Mouse (Mus musculus): ENCODE results near the gene CN725425. TPM values are rescaled to one million over a fixed set of nuclear protein-coding genes. Genes with fewer than 3 reads are reported as not detected.

Gene CN725425
- polyA plus RNA-seq, 1 experiment from 2014 or later = not detected

DNA sequence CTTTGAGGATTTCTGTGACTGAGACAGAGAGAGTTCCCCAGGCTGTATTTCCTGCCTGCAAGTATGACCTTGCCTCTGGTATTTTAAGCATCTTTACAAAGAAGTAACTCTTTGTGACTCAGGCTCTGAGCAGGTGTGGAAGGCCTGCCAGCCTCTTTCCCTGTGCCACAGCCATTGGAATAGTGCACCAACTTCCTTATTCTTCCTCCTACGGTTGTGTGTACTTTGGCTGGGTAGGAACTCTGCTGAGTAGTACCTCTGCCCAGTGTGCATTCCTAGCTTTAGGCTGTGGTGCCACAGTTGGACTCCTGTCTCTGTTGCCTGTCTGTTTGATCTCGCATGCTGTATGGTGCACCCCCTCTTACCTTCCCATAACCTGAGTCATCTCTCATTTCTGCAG, 56.0 kb downstream of the CN725425 start:
- Histone ChIP-seq H3K27ac (no peak overlapping the region), H3K9me3 (ENCODE audit: control insufficient read depth, low read length) (no peaks in the 10 kb centered on the region), H3K4me3 (replicated peaks; ENCODE audit: low read length) (no peak overlapping the region), H3K4me2 (replicated peaks) (no peak overlapping the region), H3K9ac (no peak overlapping the region), H3K27me3 (ENCODE audit: control insufficient read depth, insufficient read depth, low read length) (no peaks in the 10 kb centered on the region), H3K4me1 (replicated peaks; ENCODE audit: control insufficient read depth, insufficient read depth, low read length) (no peaks in the 10 kb centered on the region; the same call in 1 of the 2 replicates), H3K36me3 (replicated peaks; ENCODE audit: control insufficient read depth, insufficient read depth) (no peaks in the 10 kb centered on the region)
- 92% methylated on average over 2 of the region's 2 CpGs for WGBS
- ATAC-seq (ENCODE audit: low FRiP score) = no peak
- DNase-seq (ENCODE audit: low spot score) = no peak

DNA sequence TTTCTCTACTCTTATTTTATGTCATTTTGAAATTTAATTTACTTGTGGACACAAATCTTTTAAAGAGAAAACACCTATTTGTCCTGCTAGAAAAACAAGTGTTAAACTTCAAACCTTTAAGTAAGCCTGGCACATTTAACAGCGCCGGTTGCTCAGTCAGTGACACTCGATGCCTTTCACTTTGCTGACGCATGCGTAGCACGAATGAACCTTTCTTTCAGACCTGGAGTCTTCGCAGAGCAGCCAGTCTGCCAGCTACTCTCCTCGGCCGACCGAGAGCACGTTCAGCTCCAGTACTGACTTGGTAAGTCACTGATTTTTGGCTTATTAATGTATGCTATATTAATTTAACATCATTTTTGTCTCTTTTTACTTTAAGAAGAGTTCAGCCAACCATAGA, 57.8 kb downstream of the CN725425 start:
- DNase-seq (ENCODE audit: low spot score) (no peak), ATAC-seq (ENCODE audit: low FRiP score) (no peak)
- Histone ChIP-seq H3K4me3 (replicated peaks; ENCODE audit: low read length) (no peak overlapping the region), H3K9me3 (ENCODE audit: control insufficient read depth, low read length) (no peaks in the 10 kb centered on the region), H3K36me3 (replicated peaks; ENCODE audit: control insufficient read depth, insufficient read depth) (no peaks in the 10 kb centered on the region), H3K4me2 (replicated peaks) (no peak overlapping the region), H3K27me3 (ENCODE audit: control insufficient read depth, insufficient read depth, low read length) (no peaks in the 10 kb centered on the region), H3K4me1 (replicated peaks; ENCODE audit: control insufficient read depth, insufficient read depth, low read length) (no peaks in the 10 kb centered on the region; the same call in 1 of the 2 replicates), H3K27ac (no peak overlapping the region), H3K9ac (no peak overlapping the region)
- WGBS = 64% methylated on average over 11 of the region's 11 CpGs

- H3K36me3 ChIP-seq (replicated peaks; ENCODE audit: control insufficient read depth, insufficient read depth) = no peaks in the 10 kb centered on the region
- ATAC-seq (ENCODE audit: low FRiP score) (no peak), DNase-seq (ENCODE audit: low spot score) (no peak)
- no peak overlapping the region for H3K27ac ChIP-seq
- H3K4me1 ChIP-seq (replicated peaks; ENCODE audit: control insufficient read depth, insufficient read depth, low read length) = no peaks in the 10 kb centered on the region; the same call in 1 of the 2 replicates
- H3K27me3 ChIP-seq (ENCODE audit: control insufficient read depth, insufficient read depth, low read length) = no peaks in the 10 kb centered on the region
- 62% methylated on average over 5 of the region's 5 CpGs for WGBS
- no peaks in the 10 kb centered on the region for H3K9me3 ChIP-seq (ENCODE audit: control insufficient read depth, low read length)
- no peak overlapping the region for H3K4me3 ChIP-seq (replicated peaks; ENCODE audit: low read length)
- no peak overlapping the region for H3K9ac ChIP-seq
- no peak overlapping the region for H3K4me2 ChIP-seq (replicated peaks)
These were observed 61.3 kb downstream of the CN725425 start for GRCm38 (mm10) chr15:91260578-91260977.

DNA sequence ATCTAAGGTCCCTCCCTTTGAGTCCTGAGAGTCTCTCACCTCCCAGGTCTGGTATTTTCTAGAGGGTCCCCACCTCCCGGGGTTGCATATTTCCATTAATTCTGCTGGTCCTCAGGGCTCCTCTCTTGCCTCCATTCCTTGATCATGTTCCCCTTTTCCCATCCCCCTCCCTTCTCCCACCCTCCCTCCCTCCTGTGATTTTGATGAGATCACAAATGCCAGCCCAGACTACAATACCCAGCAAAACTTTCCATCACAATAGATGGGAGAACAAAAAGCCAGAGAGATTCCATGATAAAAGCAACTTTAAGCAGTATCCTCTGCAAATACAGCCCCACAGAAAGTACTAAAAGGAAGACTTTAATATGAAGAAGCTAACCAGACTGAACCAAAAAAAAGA, 64.6 kb downstream of the CN725425 start:
- ATAC-seq (ENCODE audit: low FRiP score) (no peak), DNase-seq (ENCODE audit: low spot score) (no peak)
- no peak overlapping the region for H3K4me2 ChIP-seq (replicated peaks)
- no peaks in the 10 kb centered on the region; the same call in 1 of the 2 replicates for H3K4me1 ChIP-seq (replicated peaks; ENCODE audit: control insufficient read depth, insufficient read depth, low read length)
- no peak overlapping the region for H3K4me3 ChIP-seq (replicated peaks; ENCODE audit: low read length)
- no peaks in the 10 kb centered on the region for H3K27me3 ChIP-seq (ENCODE audit: control insufficient read depth, insufficient read depth, low read length)
- no peak overlapping the region for H3K9ac ChIP-seq
- no peak overlapping the region for H3K27ac ChIP-seq
- no peaks in the 10 kb centered on the region for H3K9me3 ChIP-seq (ENCODE audit: control insufficient read depth, low read length)
- WGBS = 65% methylated on average over 1 of the region's 1 CpGs
- no peaks in the 10 kb centered on the region for H3K36me3 ChIP-seq (replicated peaks; ENCODE audit: control insufficient read depth, insufficient read depth)

DNA sequence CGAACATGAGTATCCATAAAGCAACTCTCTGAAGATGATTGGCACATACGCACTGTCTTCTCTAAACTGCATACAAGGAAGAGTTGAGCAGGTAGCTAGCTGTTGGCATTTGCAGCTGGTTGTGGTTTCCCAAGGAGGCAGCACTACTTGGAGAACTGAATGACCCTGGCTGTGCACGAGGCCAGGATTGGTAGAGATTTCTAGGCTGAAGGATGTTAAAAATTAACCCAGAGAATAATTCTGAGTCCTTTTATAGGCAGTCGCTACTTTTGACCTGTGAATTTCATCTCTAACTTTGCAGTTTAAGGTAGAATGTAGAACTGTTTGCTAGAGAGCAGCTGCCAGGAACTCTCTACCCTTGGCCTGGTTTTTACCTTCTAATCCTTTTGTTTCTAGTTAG, 69.2 kb downstream of the CN725425 start:
- DNase-seq (ENCODE audit: low spot score) (no peak), ATAC-seq (ENCODE audit: low FRiP score) (no peak)
- no peak overlapping the region for H3K27ac ChIP-seq
- WGBS = 84% methylated on average over 4 of the region's 4 CpGs
- H3K27me3 ChIP-seq (ENCODE audit: control insufficient read depth, insufficient read depth, low read length) = no peaks in the 10 kb centered on the region
- peaks cover 8% of the 10 kb centered on the region; the same call in 1 of the 2 replicates for H3K36me3 ChIP-seq (replicated peaks; ENCODE audit: control insufficient read depth, insufficient read depth)
- no peak overlapping the region for H3K4me3 ChIP-seq (replicated peaks; ENCODE audit: low read length)
- no peaks in the 10 kb centered on the region for H3K9me3 ChIP-seq (ENCODE audit: control insufficient read depth, low read length)
- no peak overlapping the region for H3K9ac ChIP-seq
- H3K4me1 ChIP-seq (replicated peaks; ENCODE audit: control insufficient read depth, insufficient read depth, low read length) = no peaks in the 10 kb centered on the region
- H3K4me2 ChIP-seq (replicated peaks) = no peak overlapping the region

GRCm38 (mm10) chr15:91275961-91276360, 76.7 kb downstream of the CN725425 start:
- no peaks in the 10 kb centered on the region for H3K4me1 ChIP-seq (replicated peaks; ENCODE audit: control insufficient read depth, insufficient read depth, low read length)
- no peak overlapping the region for H3K4me2 ChIP-seq (replicated peaks)
- H3K9ac ChIP-seq = no peak overlapping the region
- H3K9me3 ChIP-seq (ENCODE audit: control insufficient read depth, low read length) = no peaks in the 10 kb centered on the region
- no peaks in the 10 kb centered on the region for H3K27me3 ChIP-seq (ENCODE audit: control insufficient read depth, insufficient read depth, low read length)
- H3K4me3 ChIP-seq (replicated peaks; ENCODE audit: low read length) = no peak overlapping the region
- 75% methylated on average over 3 of the region's 3 CpGs for WGBS
- DNase-seq (ENCODE audit: low spot score) (no peak), ATAC-seq (ENCODE audit: low FRiP score) (no peak)
- no peak overlapping the region for H3K27ac ChIP-seq
- H3K36me3 ChIP-seq (replicated peaks; ENCODE audit: control insufficient read depth, insufficient read depth) = peaks cover 8% of the 10 kb centered on the region; the same call in 1 of the 2 replicates

DNA sequence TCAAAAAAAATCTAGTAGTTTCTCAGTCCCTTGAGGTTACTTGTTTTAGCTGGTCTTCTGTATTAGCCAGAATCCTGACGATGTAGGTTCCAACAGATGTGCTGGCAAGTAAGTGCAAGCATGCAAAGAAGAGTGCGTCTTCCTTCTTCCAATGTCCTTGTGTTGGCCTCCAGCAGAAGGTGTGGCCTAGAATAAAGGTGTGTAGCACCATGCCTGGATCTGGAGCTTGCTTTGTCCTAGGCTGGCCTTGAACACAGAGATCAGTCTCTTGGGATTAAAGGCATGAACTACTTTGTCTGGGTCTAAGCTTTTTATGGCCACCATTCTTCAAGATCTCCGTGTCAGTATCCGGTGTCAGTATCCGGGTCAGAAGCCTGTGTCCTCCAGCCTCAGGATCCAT, 80.3 kb downstream of the CN725425 start:
- Histone ChIP-seq H3K4me1 (replicated peaks; ENCODE audit: control insufficient read depth, insufficient read depth, low read length) (no peaks in the 10 kb centered on the region), H3K9ac (no peak overlapping the region), H3K4me3 (replicated peaks; ENCODE audit: low read length) (no peak overlapping the region), H3K27me3 (ENCODE audit: control insufficient read depth, insufficient read depth, low read length) (no peaks in the 10 kb centered on the region), H3K36me3 (replicated peaks; ENCODE audit: control insufficient read depth, insufficient read depth) (no peaks in the 10 kb centered on the region), H3K9me3 (ENCODE audit: control insufficient read depth, low read length) (no peaks in the 10 kb centered on the region), H3K4me2 (replicated peaks) (no peak overlapping the region), H3K27ac (no peak overlapping the region)
- ATAC-seq (ENCODE audit: low FRiP score) (no peak), DNase-seq (ENCODE audit: low spot score) (no peak)
- 95% methylated on average over 5 of the region's 5 CpGs for WGBS

DNA sequence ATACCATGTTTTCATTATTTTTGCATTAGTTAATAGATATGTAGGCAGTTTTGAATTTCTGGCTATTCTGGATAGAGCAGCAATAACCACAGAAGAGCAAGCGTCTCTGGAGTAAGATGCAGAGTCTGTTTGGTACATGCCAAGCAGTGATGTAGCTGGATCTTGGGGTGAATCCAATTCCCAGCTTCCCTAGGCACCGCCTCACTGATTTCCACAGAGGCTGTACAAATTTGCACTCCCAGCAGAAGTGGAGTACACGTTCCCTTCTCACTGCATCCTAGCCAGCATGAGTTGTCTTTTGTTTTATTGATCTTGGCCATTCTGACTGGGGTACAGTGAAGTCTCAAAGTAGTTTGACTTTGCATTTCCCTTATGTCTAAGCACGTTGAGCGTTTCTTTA, 82.2 kb downstream of the CN725425 start:
- DNase-seq (ENCODE audit: low spot score) = no peak
- H3K4me2 ChIP-seq (replicated peaks) = no peak overlapping the region
- no peaks in the 10 kb centered on the region for H3K9me3 ChIP-seq (ENCODE audit: control insufficient read depth, low read length)
- 87% methylated on average over 5 of the region's 5 CpGs for WGBS
- no peak for ATAC-seq (ENCODE audit: low FRiP score)
- no peaks in the 10 kb centered on the region for H3K36me3 ChIP-seq (replicated peaks; ENCODE audit: control insufficient read depth, insufficient read depth)
- no peaks in the 10 kb centered on the region for H3K27me3 ChIP-seq (ENCODE audit: control insufficient read depth, insufficient read depth, low read length)
- H3K4me3 ChIP-seq (replicated peaks; ENCODE audit: low read length) = no peak overlapping the region
- H3K9ac ChIP-seq = no peak overlapping the region
- no peaks in the 10 kb centered on the region for H3K4me1 ChIP-seq (replicated peaks; ENCODE audit: control insufficient read depth, insufficient read depth, low read length)
- H3K27ac ChIP-seq = no peak overlapping the region

GRCm38 (mm10) chr15:91282822-91283221, 83.5 kb downstream of the CN725425 start:
- H3K9ac ChIP-seq = no peak overlapping the region
- H3K4me1 ChIP-seq (replicated peaks; ENCODE audit: control insufficient read depth, insufficient read depth, low read length) = no peaks in the 10 kb centered on the region
- no peaks in the 10 kb centered on the region for H3K27me3 ChIP-seq (ENCODE audit: control insufficient read depth, insufficient read depth, low read length)
- no peak overlapping the region for H3K4me2 ChIP-seq (replicated peaks)
- no peak for DNase-seq (ENCODE audit: low spot score)
- H3K27ac ChIP-seq = no peak overlapping the region
- 91% methylated on average over 7 of the region's 7 CpGs for WGBS
- H3K9me3 ChIP-seq (ENCODE audit: control insufficient read depth, low read length) = no peaks in the 10 kb centered on the region
- H3K36me3 ChIP-seq (replicated peaks; ENCODE audit: control insufficient read depth, insufficient read depth) = no peaks in the 10 kb centered on the region
- H3K4me3 ChIP-seq (replicated peaks; ENCODE audit: low read length) = no peak overlapping the region
- ATAC-seq (ENCODE audit: low FRiP score) = no peak

DNA sequence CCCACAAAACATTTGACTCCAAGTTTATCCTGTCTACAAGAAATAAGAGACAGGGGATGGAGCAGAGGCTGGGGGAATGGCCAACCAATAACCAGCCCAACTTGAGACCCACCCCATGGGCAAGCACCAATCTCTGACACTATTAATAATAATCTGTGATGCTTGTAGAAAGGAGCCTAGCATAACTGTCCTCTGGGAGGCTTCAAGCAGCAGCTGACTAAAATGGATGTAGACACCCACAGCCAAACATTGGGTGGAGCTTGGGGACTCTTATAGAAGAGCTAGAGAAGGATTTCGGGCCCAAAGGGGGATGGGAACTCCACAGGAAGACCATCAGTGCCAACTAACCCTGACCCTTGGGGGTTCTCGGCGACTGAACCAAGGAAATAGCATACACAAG, 84.1 kb downstream of the CN725425 start:
- DNase-seq (ENCODE audit: low spot score) (no peak), ATAC-seq (ENCODE audit: low FRiP score) (no peak)
- no peak overlapping the region for H3K9ac ChIP-seq
- 94% methylated on average over 3 of the region's 3 CpGs for WGBS
- H3K27ac ChIP-seq = no peak overlapping the region
- H3K9me3 ChIP-seq (ENCODE audit: control insufficient read depth, low read length) = no peaks in the 10 kb centered on the region
- no peaks in the 10 kb centered on the region for H3K27me3 ChIP-seq (ENCODE audit: control insufficient read depth, insufficient read depth, low read length)
- H3K4me2 ChIP-seq (replicated peaks) = no peak overlapping the region
- H3K36me3 ChIP-seq (replicated peaks; ENCODE audit: control insufficient read depth, insufficient read depth) = no peaks in the 10 kb centered on the region
- no peak overlapping the region for H3K4me3 ChIP-seq (replicated peaks; ENCODE audit: low read length)
- H3K4me1 ChIP-seq (replicated peaks; ENCODE audit: control insufficient read depth, insufficient read depth, low read length) = no peaks in the 10 kb centered on the region
